In the genomic region with DNA sequence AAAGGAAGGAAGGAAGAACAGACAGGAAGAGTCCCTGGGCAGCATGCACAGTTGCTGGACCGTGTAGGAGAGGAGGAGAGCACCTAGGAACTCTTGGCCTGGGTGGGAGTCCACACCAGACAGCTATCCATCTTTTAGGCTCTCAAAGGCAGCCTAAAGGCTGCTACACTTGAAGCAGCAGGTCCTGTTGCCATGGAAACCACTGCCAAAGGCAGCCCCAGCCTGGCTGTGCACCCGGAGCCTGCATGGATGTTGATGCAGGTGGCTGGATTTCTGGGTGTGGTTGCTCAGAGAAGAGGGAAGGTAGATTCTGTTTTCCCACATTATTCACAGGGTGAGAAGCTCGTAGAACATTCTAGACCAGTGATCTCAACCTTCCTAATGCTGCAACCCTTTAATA, we compare ENCODE assay signal across 11 mouse cellular contexts. TPM values are rescaled to one million over a fixed set of nuclear protein-coding genes. Genes with fewer than 3 reads are reported as not detected.
DNase-seq lines count a peak whose midpoint lies in the region; ATAC-seq lines count a peak whose summit lies in the region.
"Had no signal": no experiment of that assay in that cellular context is flagged by ENCODE, and none has a peak within 500 bp of the region (broad histone marks: within the 10 kb centered on the region; RNA-seq: fewer than 3 reads in every experiment).

No protein-coding gene starts in this region.

- H3K4me3 ChIP-seq in forebrain, embryonic 11.5 days (ENCODE audit: low read depth, low read length) = no peak overlapping the region
- H3K4me3 ChIP-seq in midbrain, embryonic 16.5 days (ENCODE audit: low read depth, low read length) = no peak overlapping the region
- H3K4me3 ChIP-seq: embryonic facial prominence, embryonic 15.5 days; limb, embryonic 13.5 days had no signal

- H3K9ac ChIP-seq in forebrain, embryonic 11.5 days (ENCODE audit: low read length) = no peak overlapping the region
- H3K9ac ChIP-seq in midbrain, embryonic 16.5 days (ENCODE audit: low read depth, low read length) = no peak overlapping the region
- H3K9ac ChIP-seq: embryonic facial prominence, embryonic 15.5 days; limb, embryonic 13.5 days had no signal

- no peaks in the 10 kb centered on the region for H3K36me3 ChIP-seq in forebrain, embryonic 11.5 days (ENCODE audit: control insufficient read depth, insufficient read depth, low read length)
- H3K36me3 ChIP-seq in midbrain, embryonic 16.5 days (ENCODE audit: control insufficient read depth, insufficient read depth, low read length) = no peaks in the 10 kb centered on the region
- H3K36me3 ChIP-seq: embryonic facial prominence, embryonic 15.5 days; limb, embryonic 13.5 days had no signal

- DNase-seq in ZHBTc4 (ENCODE audit: low read depth, low spot score) = peak; percentile 70
- DNase-seq in forebrain, embryonic 11.5 days (ENCODE audit: low spot score) = peak; percentile 80
- DNase-seq in layer of hippocampus, adult 9-11 months = peak; percentile 90
- no peak for DNase-seq in adrenal gland, postnatal 36 days
- DNase-seq in testis, postnatal 14 days (ENCODE audit: low spot score) = no peak
- no peak for DNase-seq in urinary bladder, postnatal 14 days (ENCODE audit: low spot score)
- DNase-seq in kidney, adult 18-20 months = no peak

- no peak overlapping the region for H3K27ac ChIP-seq in forebrain, embryonic 11.5 days (ENCODE audit: low read depth, low read length)
- H3K27ac ChIP-seq in midbrain, embryonic 16.5 days (ENCODE audit: low read length) = peak overlapping the region; percentile 78
- H3K27ac ChIP-seq: embryonic facial prominence, embryonic 15.5 days; limb, embryonic 13.5 days had no signal

- H3K9me3 ChIP-seq in forebrain, embryonic 11.5 days (ENCODE audit: control insufficient read depth, low read length) = no peaks in the 10 kb centered on the region
- no peaks in the 10 kb centered on the region for H3K9me3 ChIP-seq in midbrain, embryonic 16.5 days (replicated peaks; ENCODE audit: control insufficient read depth, low read length, poor library complexity, severe bottlenecking)
- H3K9me3 ChIP-seq: embryonic facial prominence, embryonic 15.5 days; limb, embryonic 13.5 days had no signal

- no peak overlapping the region for H3K4me2 ChIP-seq in forebrain, embryonic 11.5 days (ENCODE audit: low read depth, low read length, severe bottlenecking)
- 0 out of 2 replicates have a peak overlapping the region, but pooled peaks have one; percentile 9 for H3K4me2 ChIP-seq in midbrain, embryonic 16.5 days (ENCODE audit: low read length)
- H3K4me2 ChIP-seq: embryonic facial prominence, embryonic 15.5 days; limb, embryonic 13.5 days had no signal

- WGBS in forebrain, embryonic 11.5 days = 42% methylated on average over 3 of the region's 3 CpGs
- WGBS in midbrain, embryonic 16.5 days = 12% methylated on average over 3 of the region's 3 CpGs

- peaks cover 12% of the 10 kb centered on the region; the same call in 1 of the 2 replicates for H3K4me1 ChIP-seq in forebrain, embryonic 11.5 days (replicated peaks; ENCODE audit: control insufficient read depth, insufficient read depth, low read length)
- H3K4me1 ChIP-seq in midbrain, embryonic 16.5 days (ENCODE audit: control insufficient read depth, insufficient read depth, low read length) = peaks cover 24% of the 10 kb centered on the region

- H3K27me3 ChIP-seq in forebrain, embryonic 11.5 days (ENCODE audit: control insufficient read depth, insufficient read depth, low read length) = no peaks in the 10 kb centered on the region
- H3K27me3 ChIP-seq in midbrain, embryonic 16.5 days (ENCODE audit: control insufficient read depth, insufficient read depth, low read depth, low read length) = no peaks in the 10 kb centered on the region
- H3K27me3 ChIP-seq: embryonic facial prominence, embryonic 15.5 days; limb, embryonic 13.5 days had no signal

- peak; percentile 25; the same call in 1 of the 2 replicates for ATAC-seq in forebrain, embryonic 11.5 days (replicated peaks; ENCODE audit: low FRiP score)
- peak; percentile 75 for ATAC-seq in midbrain, embryonic 16.5 days

RNA-seq across cellular contexts. Expression of a gene that starts 27.8 kb away (rescaled TPM):
- 1.6 and 1.8 TPM in 2 replicates for polyA plus RNA-seq in forebrain, embryonic 11.5 days (2014; fragmentation: Nextera tagmentation; extraction: Ambion mirVana)
- 1.9 and 2.2 TPM in 2 replicates for polyA plus RNA-seq in midbrain, embryonic 16.5 days (2015; fragmentation: Nextera tagmentation; extraction: Ambion mirVana)
- 10 to 100 TPM; 49.5 to 60.7 TPM for total RNA-seq in adrenal gland, postnatal 36 days (2021)

RNA-seq across cellular contexts. Expression of a gene that starts 43.3 kb away (rescaled TPM):
- polyA plus RNA-seq in forebrain, embryonic 11.5 days (2014; fragmentation: Nextera tagmentation; extraction: Ambion mirVana) = not detected in 2 replicates
- not detected in 2 replicates for polyA plus RNA-seq in midbrain, embryonic 16.5 days (2015; fragmentation: Nextera tagmentation; extraction: Ambion mirVana)
- total RNA-seq in adrenal gland, postnatal 36 days (2021) = under 1 TPM in 1 of 2 experiments, not detected in 1; 0.17 TPM

RNA-seq across cellular contexts. Expression of a gene that starts 46.3 kb away (rescaled TPM):
- polyA plus RNA-seq in forebrain, embryonic 11.5 days (2014; fragmentation: Nextera tagmentation; extraction: Ambion mirVana) = 0.11 TPM in 1 of 2 replicates, not detected in the other
- polyA plus RNA-seq in midbrain, embryonic 16.5 days (2015; fragmentation: Nextera tagmentation; extraction: Ambion mirVana) = 0.38 and 1.6 TPM in 2 replicates
- total RNA-seq in adrenal gland, postnatal 36 days (2021) = 1 to 10 TPM in 1 of 2 experiments, under 1 TPM in 1; 0.76 to 1.1 TPM
- total RNA-seq: MEL had no signal

Comparison
In these comparisons a context has a peak if more than half of its experiments do, and no peak if none do; other contexts are left out.
1. DNase-seq: peak in ZHBTc4 (single experiment), forebrain, embryonic 11.5 days (single experiment) and layer of hippocampus, adult 9-11 months (single experiment); none in adrenal gland, postnatal 36 days (0 of 2), testis, postnatal 14 days (single experiment), urinary bladder, postnatal 14 days (single experiment) and kidney, adult 18-20 months (single experiment).